Mouse (Mus musculus): Measurements from ENCODE around the gene Map3k6.

GRCm38 (mm10) chr4:133251214-133251613, 10.6 kb downstream of the Map3k6 start:
- TF ChIP-seq CTCF (IDR thresholded peaks at IDR 0.05; ENCODE audit: low read depth) (no peak), EP300 (IDR thresholded peaks at IDR 0.05; ENCODE audit: low read depth) (no peak)
